Mouse (Mus musculus): ENCODE measurements around the gene Aldh1a2. TPM values are rescaled to one million over a fixed set of nuclear protein-coding genes. Genes with fewer than 3 reads are reported as not detected.

The Aldh1a2 gene
- polyA plus RNA-seq, 1 experiment from 2014 or later, result 2.0 TPM

DNA sequence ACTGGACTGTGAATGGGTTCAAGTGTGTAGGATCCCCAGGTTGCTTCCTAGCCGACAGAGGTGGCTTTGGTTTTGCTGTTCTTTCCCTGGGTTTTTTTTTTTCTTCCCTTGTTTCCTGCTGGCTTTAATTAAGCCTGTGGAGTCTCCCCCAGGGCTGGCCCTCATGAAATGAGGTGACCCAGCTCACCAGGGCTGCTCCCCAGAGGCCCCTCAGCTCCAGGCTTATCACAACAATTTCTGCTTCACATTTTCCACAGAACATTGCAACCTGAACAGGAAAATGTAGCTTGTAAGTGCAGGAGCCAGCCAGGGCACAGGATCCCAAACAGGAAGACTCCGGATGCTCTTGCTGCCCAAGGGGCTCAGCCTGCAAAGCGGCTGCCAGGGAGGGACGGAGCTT, 110.7 kb downstream of the Aldh1a2 start:
- Histone ChIP-seq H3K4me2 (no peak overlapping the region), H3K9ac (no peak overlapping the region), H3K27me3 (no peaks in the 10 kb centered on the region), H3K27ac (no peak overlapping the region), H3K4me1 (replicated peaks) (no peaks in the 10 kb centered on the region), H3K9me3 (replicated peaks) (no peaks in the 10 kb centered on the region), H3K4me3 (replicated peaks) (no peak overlapping the region), H3K36me3 (no peaks in the 10 kb centered on the region)
- WGBS (ENCODE audit: insufficient replicate concordance), result 70% methylated on average over 4 of the region's 4 CpGs
- ATAC-seq (ENCODE audit: low read depth) (no peak), DNase-seq (no peak)

DNA sequence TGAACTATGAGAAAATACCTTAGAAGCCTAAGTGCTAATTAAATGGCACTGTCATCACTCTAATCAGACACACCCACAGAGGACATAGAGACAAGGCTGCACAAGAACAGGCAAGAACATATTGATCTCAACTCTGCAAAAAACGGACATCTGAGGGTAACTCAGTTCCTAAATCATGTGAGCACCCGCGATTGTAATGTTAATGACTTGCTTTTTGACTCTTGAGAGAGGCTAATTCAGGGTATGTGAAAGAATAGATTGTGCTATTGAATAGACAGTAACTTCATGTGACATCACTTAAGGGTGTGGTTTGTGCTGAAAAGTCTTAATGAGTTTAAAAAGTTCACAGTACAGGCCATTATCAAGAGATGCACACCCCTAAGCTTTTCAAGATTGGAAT, 116.1 kb downstream of the Aldh1a2 start:
- Histone ChIP-seq H3K36me3 (no peaks in the 10 kb centered on the region), H3K27me3 (no peaks in the 10 kb centered on the region), H3K27ac (no peak overlapping the region), H3K4me2 (no peak overlapping the region), H3K4me3 (replicated peaks) (no peak overlapping the region), H3K4me1 (replicated peaks) (no peaks in the 10 kb centered on the region), H3K9ac (no peak overlapping the region), H3K9me3 (replicated peaks) (no peaks in the 10 kb centered on the region)
- 52% methylated on average over 3 of the region's 3 CpGs for WGBS (ENCODE audit: insufficient replicate concordance)
- DNase-seq (no peak), ATAC-seq (ENCODE audit: low read depth) (no peak)

DNA sequence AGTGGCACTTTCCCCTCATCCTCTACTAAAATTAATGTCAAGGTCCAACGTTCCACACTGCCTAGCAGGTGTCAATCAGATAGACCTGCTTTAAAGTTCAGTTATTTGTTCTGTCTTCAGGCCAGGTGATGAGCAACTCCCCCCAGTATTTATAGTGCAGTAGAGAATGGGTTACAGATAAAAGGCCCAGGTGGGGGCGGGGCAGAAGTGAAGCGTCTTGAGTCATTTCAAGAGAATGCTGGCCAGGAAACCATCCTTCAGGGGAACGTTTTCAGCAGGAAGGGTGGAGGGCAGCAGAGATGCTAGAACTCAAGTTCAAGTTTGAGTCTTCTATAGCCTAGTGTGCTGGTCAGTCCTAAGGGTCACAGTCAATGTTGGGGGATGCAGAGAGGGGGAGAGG, 121.1 kb downstream of the Aldh1a2 start:
- WGBS (ENCODE audit: insufficient replicate concordance), result 36% methylated on average over 4 of the region's 4 CpGs
- ATAC-seq (ENCODE audit: low read depth), result no peak

GRCm38 (mm10) chr9:71337425-71337824, 121.8 kb downstream of the Aldh1a2 start:
- Histone ChIP-seq H3K27ac (no peak overlapping the region), H3K4me2 (no peak overlapping the region), H3K27me3 (no peaks in the 10 kb centered on the region), H3K4me3 (replicated peaks) (no peak overlapping the region), H3K36me3 (no peaks in the 10 kb centered on the region), H3K9me3 (replicated peaks) (no peaks in the 10 kb centered on the region), H3K9ac (no peak overlapping the region), H3K4me1 (replicated peaks) (no peaks in the 10 kb centered on the region)
- no peak for DNase-seq
- no peak for ATAC-seq (ENCODE audit: low read depth)
- WGBS (ENCODE audit: insufficient replicate concordance), result 76% methylated on average over 3 of the region's 3 CpGs

More for the DNA sequence above, 121.1 kb downstream of the Aldh1a2 start:
- no peak overlapping the region for H3K4me3 ChIP-seq (replicated peaks)
- H3K27ac ChIP-seq, result no peak overlapping the region
- no peaks in the 10 kb centered on the region for H3K4me1 ChIP-seq (replicated peaks)
- no peak overlapping the region for H3K9ac ChIP-seq
- no peaks in the 10 kb centered on the region for H3K36me3 ChIP-seq
- no peak for DNase-seq
- H3K27me3 ChIP-seq, result no peaks in the 10 kb centered on the region
- H3K4me2 ChIP-seq, result no peak overlapping the region
- H3K9me3 ChIP-seq (replicated peaks), result no peaks in the 10 kb centered on the region

DNA sequence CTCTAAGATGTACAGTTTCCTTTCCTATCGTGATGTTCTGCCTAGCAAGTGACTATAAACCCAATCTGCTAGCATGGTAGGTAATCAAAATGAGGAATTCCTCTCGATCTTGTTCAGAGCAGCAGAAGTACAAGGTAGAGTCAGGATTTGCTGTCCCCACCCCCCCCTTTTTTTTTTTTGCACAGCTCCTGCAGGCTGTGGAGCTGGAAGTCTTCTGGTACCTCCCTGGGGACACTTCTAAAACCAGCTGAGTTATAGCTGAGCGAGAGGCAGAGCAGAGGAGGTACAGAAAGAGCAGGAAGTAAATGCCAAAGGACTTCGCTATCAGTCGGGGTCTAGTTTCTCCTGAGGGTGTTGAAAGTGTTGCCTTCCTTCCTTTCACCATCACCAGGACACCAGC, 124.5 kb downstream of the Aldh1a2 start:
- Histone ChIP-seq H3K4me2 (no peak overlapping the region), H3K27ac (no peak overlapping the region), H3K36me3 (no peaks in the 10 kb centered on the region), H3K4me3 (replicated peaks) (no peak overlapping the region), H3K9ac (no peak overlapping the region), H3K9me3 (replicated peaks) (no peaks in the 10 kb centered on the region), H3K27me3 (no peaks in the 10 kb centered on the region), H3K4me1 (replicated peaks) (no peaks in the 10 kb centered on the region)
- DNase-seq (no peak), ATAC-seq (ENCODE audit: low read depth) (no peak)
- WGBS (ENCODE audit: insufficient replicate concordance), result 32% methylated on average over 5 of the region's 5 CpGs

Other genes with a start within 250 kb of the Aldh1a2 start
- 8.3 and 9.3 TPM in 2 replicates for gene Aqp9, start 47.1 kb upstream of the Aldh1a2 start, polyA plus RNA-seq (2015; fragmentation: Nextera tagmentation; extraction: Ambion mirVana)

Measured in liver, embryonic 13.5 days (tissue).